Mouse (Mus musculus): Measurements from ENCODE around the gene Fam126b.
"Not testable (repeated sequence)": the region's sequence is repeated elsewhere in the genome, so short reads cannot be mapped to it uniquely, and the experiment has no call there.

Gene Fam126b

GRCm38 (mm10) chr1:58586171-58586997 lies at the start of gene Fam126b, which contains the start of gene Ndufb3:
Fam126b (minus strand) TSS chr1:58586323.
Ndufb3 (plus strand) TSS chr1:58586384.
- peak; percentile 85 to 86 for DNase-seq

DNA sequence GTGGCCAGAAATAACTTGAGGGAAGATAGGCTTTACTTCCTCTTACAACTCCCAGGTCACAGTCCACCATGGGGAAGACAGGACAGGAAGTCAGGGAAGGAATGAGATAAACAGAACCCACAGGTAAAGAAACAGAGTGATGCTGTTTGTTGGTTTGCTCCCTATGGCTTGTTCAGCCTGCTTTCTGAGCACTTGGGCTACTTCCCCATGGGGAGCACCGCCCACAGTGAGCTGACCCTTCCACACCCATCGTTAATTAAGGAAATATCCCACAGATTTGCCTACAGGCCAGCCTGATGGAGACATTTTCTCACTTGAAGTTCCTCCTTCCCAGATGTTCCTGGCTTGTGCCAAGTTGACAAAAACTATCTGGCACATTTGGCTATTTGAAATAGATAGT lies 42.7 kb upstream of the Fam126b start:
- DNase-seq = not testable (repeated sequence)

- no peak for DNase-seq
Observed at GRCm38 (mm10) chr1:58621996-58622748, 36.0 kb upstream of the Fam126b start.

GRCm38 (mm10) chr1:58621251-58621650 lies 35.1 kb upstream of the Fam126b start:
- no peak for DNase-seq

- DNase-seq = no peak
Observed at GRCm38 (mm10) chr1:58618766-58619165, 32.6 kb upstream of the Fam126b start.

DNA sequence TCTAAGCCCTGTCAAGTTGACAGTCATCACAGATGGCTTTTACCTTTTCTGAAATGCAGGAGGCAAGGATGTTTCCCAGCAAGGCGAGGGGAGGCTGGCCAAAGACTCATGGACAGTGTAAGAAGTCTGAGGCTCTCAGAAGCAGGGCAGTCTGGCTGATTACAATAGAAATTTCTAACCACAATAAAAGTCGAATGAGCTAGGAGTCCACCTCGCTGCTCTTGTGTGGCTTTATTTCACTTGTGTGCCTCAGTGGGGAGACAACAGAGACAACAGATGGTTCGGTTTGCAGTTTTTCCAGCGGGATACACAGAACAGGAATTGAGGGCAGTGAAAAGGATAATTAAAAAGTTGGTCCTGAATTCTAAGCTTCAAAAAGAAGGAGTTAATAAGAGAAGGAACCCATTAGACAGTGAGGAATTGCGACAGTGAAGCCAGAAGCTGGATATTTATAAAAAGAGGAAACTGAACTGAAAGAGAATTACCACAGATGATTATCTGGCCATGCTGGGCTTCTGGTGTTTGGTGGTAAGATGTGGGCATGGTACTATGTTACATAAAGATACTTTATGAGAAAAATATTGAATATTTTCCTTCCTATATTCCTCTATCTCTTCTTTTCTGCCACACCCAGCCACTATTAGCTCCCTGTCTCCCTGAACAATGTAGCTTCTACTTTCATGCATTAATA lies 32.0 kb upstream of the Fam126b start:
- no peak for DNase-seq

DNA sequence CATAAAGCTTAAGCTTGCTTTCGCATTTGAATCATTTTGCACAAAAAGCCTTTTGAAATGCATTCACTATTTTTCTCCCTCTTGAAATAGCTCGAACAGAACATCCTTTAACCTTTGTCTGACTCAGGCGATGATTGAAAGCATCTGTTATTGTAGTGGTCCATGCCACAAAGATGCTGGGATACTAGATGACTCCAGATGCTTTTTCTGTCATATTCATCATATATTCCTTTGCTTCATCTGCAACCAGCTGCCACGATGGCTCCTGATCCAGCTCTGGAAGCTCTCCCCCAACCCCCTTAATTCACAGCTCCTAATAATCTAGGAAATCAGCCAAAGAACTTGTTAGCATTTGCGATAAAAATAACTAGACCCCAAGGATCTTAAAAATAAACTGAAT lies 31.0 kb upstream of the Fam126b start:
- DNase-seq = no peak

DNA sequence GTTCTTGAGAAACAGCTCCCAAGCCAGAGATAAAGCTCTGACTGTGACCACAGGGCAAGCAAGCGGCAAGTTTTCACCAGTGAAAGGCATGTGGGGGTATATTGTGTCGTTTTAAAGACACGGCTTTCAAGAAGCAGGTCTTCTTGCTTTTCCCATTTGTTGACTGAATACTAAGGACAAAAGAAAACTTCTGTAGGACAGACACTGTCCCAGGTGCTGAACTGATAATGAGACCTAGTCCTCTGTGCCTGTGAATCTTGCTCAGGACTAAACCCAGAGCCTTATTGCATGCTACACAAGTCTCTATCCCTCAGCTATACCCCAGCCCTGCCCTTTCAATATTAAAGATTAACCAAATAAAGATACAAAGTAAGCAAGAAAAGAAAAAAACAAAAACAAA lies 30.1 kb upstream of the Fam126b start:
- no peak for DNase-seq

DNA sequence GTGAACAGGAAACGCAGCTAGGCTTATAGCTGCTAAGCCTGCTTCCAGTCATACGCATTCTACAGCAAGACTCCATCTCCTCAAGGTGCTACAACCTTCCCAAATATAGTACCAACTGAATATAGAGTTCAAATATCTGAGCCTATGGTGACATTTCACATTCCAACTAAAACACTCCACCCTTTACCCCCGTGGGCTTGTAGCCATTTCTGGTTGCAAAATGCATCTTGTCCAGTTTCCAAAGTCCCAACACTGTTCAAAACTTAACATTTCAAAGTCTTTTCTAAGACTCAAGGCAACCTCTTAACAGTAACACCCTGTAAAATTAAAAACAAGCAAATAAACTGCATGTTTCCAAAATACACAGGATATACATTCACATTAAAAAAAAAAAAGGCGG lies 29.0 kb upstream of the Fam126b start:
- DNase-seq = no peak

DNA sequence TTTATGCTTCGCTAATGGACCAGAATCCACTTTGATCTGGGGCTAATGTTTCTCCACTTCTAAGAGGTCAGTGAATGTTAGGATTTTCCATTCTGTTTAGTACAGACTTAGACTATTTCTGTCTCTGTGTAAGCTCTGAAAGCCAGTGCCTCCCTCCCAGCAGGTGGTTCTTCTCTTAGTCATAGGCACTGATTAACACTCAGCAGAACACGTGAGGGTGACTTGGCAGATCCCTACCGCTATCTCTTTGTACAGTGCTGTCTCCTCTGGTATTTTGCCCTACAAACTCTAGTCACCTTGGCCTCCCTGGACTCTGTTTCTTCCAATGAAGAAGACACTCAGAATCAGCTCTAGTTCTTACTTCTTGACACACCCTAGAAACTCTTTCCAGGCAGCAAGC lies 28.3 kb upstream of the Fam126b start:
- no peak for DNase-seq

DNA sequence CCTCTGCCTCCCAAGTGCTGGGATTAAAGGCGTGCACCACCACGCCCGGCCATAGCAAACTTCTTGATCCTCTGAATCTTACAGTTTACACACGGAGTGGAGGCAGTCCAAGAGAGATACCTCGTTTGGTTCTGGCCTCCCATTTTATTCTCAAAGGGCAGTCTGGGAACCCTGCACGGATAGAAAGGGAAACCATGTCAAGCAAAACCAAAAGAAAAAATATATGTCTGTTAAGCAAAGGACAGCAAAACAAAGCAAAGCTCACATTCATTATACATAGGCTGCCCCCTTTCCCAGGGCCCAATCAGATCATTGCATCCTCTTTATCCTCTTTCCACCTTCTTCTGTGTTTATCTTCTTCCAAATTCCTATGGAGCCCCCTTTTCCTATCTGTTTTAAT lies 27.7 kb upstream of the Fam126b start:
- DNase-seq = no peak

DNA sequence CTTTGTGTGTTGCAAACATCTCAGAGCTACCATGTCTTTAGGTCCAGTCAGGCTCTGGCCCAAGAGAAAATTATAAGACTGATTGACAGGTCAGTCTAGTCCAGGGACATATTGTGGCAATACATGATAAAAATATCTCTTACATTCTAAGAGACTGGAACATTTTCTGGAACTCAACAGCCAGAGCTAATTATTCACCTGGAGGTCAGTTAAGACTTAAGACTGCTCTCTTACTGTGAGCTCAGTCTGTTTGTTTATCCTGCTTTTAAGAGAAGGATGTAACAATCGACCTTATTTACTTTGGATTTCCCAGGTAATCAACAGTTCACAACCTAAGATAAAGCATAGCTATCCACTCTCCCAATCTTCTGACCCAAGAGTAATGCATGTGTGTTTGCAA lies 24.5 kb upstream of the Fam126b start:
- no peak for DNase-seq

- DNase-seq = no peak
Observed at GRCm38 (mm10) chr1:58610166-58610565, 24.0 kb upstream of the Fam126b start.

DNA sequence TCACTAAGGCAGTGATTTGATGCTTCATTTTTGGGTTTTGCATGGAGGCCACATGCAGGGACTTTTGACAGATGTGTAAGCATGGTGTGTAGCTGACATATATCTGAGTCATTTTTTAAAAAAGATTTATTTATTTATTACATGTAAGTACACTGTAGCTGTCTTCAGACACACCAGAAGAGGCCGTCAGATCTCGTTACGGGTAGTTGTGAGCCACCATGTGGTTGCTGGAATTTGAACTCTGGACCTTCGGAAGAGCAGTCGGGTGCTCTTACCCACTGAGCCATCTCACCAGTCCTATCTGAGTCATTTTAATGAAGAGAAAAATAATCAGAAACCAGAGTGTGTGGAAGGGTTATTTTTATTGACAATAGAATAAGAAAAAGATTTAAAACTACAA lies 23.5 kb upstream of the Fam126b start:
- DNase-seq = not testable (repeated sequence)

- DNase-seq = no peak
Observed at GRCm38 (mm10) chr1:58603738-58604137, 17.6 kb upstream of the Fam126b start.

- DNase-seq = no peak
Observed at GRCm38 (mm10) chr1:58602681-58603080, 16.6 kb upstream of the Fam126b start.

- DNase-seq = no peak
Observed at GRCm38 (mm10) chr1:58587491-58587890, 1.4 kb upstream of the Fam126b start.

DNA sequence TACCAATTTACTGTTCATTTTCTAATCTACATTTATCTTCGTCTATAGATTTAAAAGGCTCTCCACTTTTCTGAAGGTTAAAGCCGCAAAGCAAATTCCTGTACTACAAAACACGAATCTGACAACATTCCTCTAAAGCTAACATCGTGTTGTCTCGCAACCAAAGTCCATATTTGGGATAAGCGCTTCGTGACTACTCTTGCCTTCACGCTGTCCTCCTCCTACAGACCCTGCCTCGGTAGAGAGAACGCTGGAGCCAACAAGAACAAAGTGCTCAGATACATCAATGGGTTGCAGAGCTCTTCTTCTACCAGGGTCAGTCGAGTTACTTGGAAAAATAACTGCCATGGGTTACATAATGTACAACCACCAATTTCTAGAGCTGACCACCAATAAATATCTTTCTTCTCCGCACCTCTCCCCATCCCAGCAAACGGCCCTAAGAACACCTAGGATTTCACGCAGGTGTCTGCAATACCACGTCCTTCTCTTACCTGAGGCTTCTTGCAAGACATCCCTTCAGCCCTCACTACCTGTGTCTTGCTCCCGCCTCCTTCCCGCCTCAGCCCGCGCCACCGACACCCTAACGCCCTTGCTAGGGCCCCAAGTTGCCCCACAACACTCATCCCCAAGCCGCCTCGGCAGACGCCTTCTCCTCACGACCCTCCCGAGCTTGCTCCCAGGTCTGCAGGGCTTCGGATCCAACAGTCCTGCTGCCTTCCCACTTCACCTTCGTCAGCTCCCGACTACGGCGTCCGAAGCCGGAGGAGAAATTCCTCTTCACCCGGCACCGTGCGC lies 551 bp downstream of the Fam126b start:
- DNase-seq = no peak

DNA sequence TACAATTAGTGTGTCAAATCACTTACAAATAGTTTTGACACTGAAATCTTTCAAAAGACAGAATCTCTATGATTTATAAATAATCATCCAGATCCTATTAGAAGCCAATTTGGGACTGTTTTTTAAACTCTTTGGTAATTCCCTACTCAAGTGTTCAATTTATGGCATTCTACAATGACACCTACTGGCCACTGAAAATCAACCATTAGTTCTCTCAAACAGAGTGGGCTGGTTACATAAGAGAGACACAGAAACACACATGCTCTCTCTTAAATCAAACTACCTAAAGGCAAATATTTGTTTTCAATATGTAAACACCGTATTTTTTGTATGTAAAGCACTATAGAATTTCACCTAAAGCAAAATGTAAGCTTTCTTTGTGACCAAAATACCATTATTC lies 1.9 kb downstream of the Fam126b start:
- no peak for DNase-seq

DNA sequence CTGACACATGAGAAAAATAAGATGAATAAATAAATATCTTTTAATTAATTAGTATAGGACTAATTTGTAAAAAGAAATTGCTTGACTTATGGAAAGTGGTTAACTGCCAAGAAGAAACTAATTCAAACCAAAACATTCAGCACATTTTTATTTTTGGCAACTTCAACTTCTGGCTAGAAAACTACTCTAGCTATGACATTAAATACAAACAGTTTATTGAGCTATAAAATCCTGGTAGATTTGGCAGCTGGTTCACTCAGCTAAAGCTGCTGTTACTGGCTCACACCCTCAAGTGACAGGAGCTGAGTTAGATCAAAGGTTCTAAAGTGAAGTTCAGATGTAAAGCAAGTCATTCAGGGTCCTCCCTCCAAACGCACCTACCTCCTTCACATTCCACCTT lies 3.5 kb downstream of the Fam126b start:
- no peak for DNase-seq

GRCm38 (mm10) chr1:58579179-58579578 lies 6.9 kb downstream of the Fam126b start:
- peak; percentile 19 to 25 for DNase-seq

DNA sequence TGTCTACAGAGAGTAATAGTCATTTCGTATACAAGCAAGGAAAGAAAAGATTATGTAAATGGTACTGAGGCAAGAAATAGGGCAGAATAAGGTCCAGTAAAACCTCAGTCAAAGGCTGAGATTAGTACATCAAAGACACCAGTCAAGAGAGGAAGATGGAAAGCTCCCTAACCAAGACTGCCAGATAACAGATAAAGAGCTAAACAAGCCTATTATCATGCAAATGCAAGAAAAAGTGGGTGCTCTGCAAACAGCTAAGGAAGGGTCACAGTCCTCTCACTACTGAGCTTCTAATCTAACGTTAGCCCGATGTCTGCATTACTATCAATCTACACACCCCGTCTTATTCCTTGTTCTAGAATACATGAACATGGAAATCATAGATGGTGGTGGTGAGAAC lies 15.7 kb downstream of the Fam126b start:
- no peak for DNase-seq

All from thymus, postnatal 36 days (tissue).